Mouse (Mus musculus) layer of hippocampus, adult 6 months (tissue): ENCODE measurements around the gene Ascl2. TPM values are rescaled to one million over a fixed set of nuclear protein-coding genes. Genes with fewer than 3 reads are reported as not detected.

Source experiments
- long read RNA-seq, 2 experiments: library from polyadenylated mRNA; unstranded; transcript quantifications; one replicate each; pipeline ENCODE4 v2.0.0; 2019 to 2020
- polyA plus RNA-seq: library from polyadenylated mRNA; unstranded; fragments of <200 nt; fragmentation: Nextera tagmentation; gene quantifications from 2 replicates; pipeline ENCODE4 v1.2.3, GENCODE M21; 2021

Ascl2 gene
- 0.24 and 0.64 TPM in 2 replicates for polyA plus RNA-seq
- long read RNA-seq, experiment 1, partial matches to known transcripts: 1 of 1 reads
- long read RNA-seq, experiment 1, other reads (novel, unspliced or antisense): 0 of 1 reads
- long read RNA-seq, experiment 2, partial matches to known transcripts: 0 of 3 reads
- long read RNA-seq, experiment 2, other reads (novel, unspliced or antisense): 0 of 3 reads

DNA sequence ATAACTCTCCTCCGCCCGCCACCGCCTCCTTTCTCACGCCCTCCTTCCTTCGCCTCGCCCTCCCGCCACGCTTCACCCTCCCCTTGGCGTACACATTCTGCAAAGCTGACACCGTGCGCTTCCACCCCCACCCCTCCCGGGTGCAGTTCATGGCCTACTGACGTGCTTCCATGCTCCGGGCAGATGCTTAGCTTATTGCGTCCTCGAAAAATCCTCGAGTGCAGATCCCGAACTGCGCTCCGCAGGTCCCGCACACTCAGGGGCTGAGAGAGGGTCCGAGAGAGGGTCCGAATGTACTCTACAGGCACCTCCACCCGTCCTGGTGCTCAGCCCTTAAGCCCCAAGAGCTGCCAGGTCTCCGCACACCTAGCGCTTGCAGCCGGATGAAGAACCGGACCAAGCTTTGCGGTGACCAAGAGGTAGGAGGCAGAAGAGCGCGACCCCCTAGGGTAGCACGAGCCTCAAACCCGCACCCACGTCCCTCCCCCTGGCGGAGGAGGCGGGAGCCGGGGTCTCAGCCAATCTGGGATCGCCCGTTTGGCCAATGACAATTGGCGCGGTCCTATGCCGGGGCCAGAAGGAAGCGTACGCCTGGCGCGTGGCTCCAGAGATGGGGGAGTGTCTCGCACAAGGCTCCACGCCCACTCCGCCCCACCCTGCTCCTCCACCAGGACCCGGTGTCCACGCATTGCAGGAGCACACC is at the start of gene Ascl2:
TSS of gene Ascl2 (minus strand) at position 456 of the 703 bp plus-strand sequence.

DNA sequence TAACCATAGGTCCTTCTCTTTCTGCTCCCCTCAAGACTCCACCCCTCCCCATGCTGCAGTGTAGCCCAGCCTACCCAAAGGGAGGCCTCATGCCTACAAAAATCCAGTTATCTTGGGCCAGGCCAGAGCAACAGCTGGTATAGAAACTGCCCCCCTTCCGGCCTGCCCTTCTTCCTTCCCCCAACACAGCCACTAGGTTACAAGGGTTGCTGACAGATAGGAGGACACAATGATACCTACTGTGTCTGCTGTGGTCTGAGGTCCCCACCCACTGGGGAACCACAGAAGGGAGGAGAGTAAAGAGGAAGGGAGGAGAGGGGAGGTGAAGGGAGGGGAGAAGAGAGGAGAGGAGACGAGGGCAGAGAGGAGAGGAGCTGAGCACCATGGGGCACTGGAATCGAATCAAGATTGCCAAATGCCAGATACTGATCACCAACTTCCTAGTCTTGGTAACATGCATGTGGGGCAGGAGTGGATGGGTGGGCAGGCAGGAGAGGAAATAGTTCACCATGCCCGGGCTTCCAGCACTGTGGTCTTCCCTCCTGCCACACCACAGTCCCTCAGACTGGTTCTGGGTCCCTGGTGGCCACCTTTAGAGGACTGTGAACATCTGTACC is 35.8 kb upstream of the Ascl2 start, which contains the start of gene Tspan32:
TSS of gene Tspan32 (plus strand) at position 320 of the 617 bp plus-strand sequence.

DNA sequence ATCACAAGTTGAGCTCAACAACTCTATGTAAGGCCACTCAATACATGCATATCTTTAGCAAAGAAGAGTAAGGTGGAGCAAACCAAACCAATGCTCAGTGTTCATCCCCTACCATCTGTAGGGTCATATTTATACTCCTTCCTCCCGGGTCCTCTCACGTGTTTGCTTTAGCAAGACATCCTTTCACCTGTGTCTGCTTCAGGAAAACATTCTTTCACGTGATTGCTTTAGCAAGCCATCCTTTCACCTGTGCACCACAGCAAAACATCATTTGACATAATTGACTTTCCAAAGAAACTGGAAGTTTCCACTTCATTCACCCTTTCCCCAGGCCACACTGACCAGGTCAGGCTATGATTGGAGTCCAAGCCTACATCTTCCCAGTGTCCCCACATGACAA is 38.0 kb downstream of the Ascl2 start, which contains the start of gene Th:
TSS of gene Th (minus strand) at position 101 of the 400 bp plus-strand sequence.

Other genes with a start within 250 kb of the Ascl2 start
- gene Ins2, start 225.9 kb downstream of the Ascl2 start, polyA plus RNA-seq: 3.6 TPM in 1 of 2 replicates, not detected in the other
- 0.92 and 1.5 TPM in 2 replicates for gene Th, start 38.1 kb downstream of the Ascl2 start, polyA plus RNA-seq
- 0.18 and 0.62 TPM in 2 replicates for gene Tspan32, start 35.8 kb upstream of the Ascl2 start, polyA plus RNA-seq
- gene Cd81, start 83.5 kb upstream of the Ascl2 start, polyA plus RNA-seq: 1,604 and 1,768 TPM in 2 replicates
- 51.4 and 51.5 TPM in 2 replicates for gene Tssc4, start 100.0 kb upstream of the Ascl2 start, polyA plus RNA-seq
- 0.18 and 0.41 TPM in 2 replicates for gene Trpm5, start 125.4 kb upstream of the Ascl2 start, polyA plus RNA-seq
- gene Kcnq1, start 137.1 kb upstream of the Ascl2 start, polyA plus RNA-seq: 0.49 and 0.90 TPM in 2 replicates